Mouse (Mus musculus): ENCODE data around the gene Lrrc30. TPM values are rescaled to one million over a fixed set of nuclear protein-coding genes. Genes with fewer than 3 reads are reported as not detected.
A peak's percentile ranks its signal among the peaks of the same experiment; 100 is the strongest.

The Lrrc30 gene
- polyA plus RNA-seq (2015; fragmentation: Nextera tagmentation; extraction: Ambion mirVana): not detected in 2 replicates

DNA sequence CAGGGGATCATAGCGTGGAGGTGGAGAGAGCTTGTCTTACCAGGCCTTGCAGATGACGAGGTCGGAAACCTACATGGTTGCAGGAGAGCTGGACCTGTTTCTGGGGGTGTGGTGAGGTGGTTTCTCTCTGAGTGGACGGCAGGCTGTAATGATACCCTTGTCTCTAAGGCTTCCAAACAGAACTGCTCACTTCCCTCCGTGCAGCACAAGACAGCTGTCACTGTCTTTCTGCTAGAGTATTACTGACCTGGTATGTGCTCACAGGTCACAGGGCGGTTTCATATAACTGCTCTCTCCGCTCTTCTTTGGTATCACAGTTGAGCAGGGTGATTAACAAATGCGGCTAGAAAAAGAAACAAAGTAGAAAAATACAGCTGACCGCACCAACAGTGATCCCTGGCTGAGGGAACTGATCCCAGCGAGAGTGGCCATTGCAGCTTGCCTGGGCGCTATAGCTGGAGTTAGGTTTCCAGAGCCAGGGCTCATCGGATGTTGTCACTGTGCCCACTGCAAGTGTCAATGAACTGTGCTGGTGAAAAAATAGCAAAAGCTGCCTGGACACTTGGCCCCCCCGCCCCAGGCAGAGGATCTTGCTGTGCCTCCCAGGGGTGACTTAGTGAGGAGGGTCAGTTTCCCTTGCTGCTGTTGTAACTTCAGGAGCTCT lies at the start of gene Lrrc30:
TSS of gene Lrrc30 (minus strand) at position 48 of the 664 bp plus-strand sequence.
- no peaks in the 10 kb centered on the region for H3K9me3 ChIP-seq
- no peak within 1 kb of the TSS for H3K4me2 ChIP-seq
- no peak for ATAC-seq (ENCODE audit: extremely low read depth, insufficient number of reproducible peaks, low FRiP score, low TSS enrichment)
- peaks cover 3% of the 10 kb centered on the region for H3K27me3 ChIP-seq (replicated peaks)
- no peaks in the 10 kb centered on the region for H3K36me3 ChIP-seq
- 66% methylated on average over 13 of the region's 13 CpGs for WGBS
- H3K4me3 ChIP-seq: no peak within 1 kb of the TSS
- H3K27ac ChIP-seq (replicated peaks): no peak within 1 kb of the TSS
- H3K4me1 ChIP-seq: peaks cover 13% of the 10 kb centered on the region
- no peak within 1 kb of the TSS for H3K9ac ChIP-seq

DNA sequence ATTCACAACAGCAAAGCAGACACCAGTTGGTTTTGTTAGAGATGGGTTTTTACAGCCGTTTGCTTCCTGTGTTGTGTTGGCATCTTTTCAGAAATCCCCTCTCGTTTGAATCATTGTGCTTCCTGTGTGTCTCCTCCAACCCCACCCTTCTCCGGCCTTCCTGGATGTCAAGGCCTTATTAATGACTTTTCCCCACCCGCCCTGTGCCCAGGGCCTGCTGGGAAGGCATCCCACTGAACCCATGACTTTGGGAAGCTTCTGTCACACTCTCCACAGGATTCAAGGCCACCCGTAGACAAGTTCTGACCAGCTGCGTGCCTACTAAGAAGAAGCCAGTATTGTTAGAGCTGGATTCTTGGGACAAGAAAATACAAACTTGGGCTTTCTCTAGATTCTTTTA lies 48.6 kb upstream of the Lrrc30 start:
- H3K9me3 ChIP-seq: no peaks in the 10 kb centered on the region
- H3K27me3 ChIP-seq (replicated peaks): no peaks in the 10 kb centered on the region
- no peaks in the 10 kb centered on the region for H3K36me3 ChIP-seq
- H3K27ac ChIP-seq (replicated peaks): no peak overlapping the region
- 62% methylated on average over 6 of the region's 6 CpGs for WGBS
- no peaks in the 10 kb centered on the region for H3K4me1 ChIP-seq
- no peak for ATAC-seq (ENCODE audit: extremely low read depth, insufficient number of reproducible peaks, low FRiP score, low TSS enrichment)
- no peak overlapping the region for H3K9ac ChIP-seq
- H3K4me3 ChIP-seq: no peak overlapping the region
- H3K4me2 ChIP-seq: no peak overlapping the region

DNA sequence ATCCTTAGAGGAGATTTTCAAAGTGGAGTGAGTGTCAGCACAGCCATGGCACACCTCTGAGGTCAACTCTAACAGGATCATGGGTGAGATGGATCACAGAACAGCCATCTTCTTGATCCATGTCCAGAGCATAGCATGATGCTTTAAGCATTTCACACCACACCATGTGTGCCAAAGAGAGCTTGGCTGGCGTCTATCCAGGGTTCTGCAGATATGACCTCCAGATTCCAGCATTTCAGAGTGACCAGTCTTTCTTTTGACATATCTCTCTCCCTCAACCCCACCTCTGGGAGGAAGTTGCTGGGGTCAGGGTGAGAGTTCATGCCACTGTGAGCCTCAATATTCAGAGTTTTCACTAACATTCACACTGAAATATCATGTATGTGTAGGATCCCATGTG lies 46.1 kb upstream of the Lrrc30 start:
- no peaks in the 10 kb centered on the region for H3K4me1 ChIP-seq
- ATAC-seq (ENCODE audit: extremely low read depth, insufficient number of reproducible peaks, low FRiP score, low TSS enrichment): no peak
- no peak overlapping the region for H3K27ac ChIP-seq (replicated peaks)
- no peak overlapping the region for H3K4me2 ChIP-seq
- no peaks in the 10 kb centered on the region for H3K9me3 ChIP-seq
- no peak overlapping the region for H3K4me3 ChIP-seq
- 58% methylated on average over 1 of the region's 1 CpGs for WGBS
- no peaks in the 10 kb centered on the region for H3K36me3 ChIP-seq
- H3K9ac ChIP-seq: no peak overlapping the region
- no peaks in the 10 kb centered on the region for H3K27me3 ChIP-seq (replicated peaks)

DNA sequence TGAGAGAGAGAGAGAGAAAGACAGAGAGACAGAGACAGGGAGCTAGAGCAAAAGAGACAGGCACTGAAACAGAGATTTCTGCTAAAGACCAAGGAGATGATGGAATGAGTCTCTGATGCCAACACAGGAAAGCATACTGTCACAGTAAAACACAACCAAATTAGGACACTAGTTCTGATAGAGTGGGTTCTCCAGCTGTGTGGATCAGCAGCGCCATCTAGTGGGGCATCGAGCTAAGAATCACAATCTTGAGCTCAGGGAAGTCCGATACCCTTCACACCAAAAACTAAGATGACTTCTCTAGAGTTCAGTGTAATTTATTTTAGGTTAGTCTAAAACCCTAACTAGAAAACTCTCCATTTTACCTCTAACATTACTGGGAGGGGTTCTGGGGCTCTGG lies 35.5 kb upstream of the Lrrc30 start:
- no peaks in the 10 kb centered on the region for H3K27me3 ChIP-seq (replicated peaks)
- no peak overlapping the region for H3K27ac ChIP-seq (replicated peaks)

DNA sequence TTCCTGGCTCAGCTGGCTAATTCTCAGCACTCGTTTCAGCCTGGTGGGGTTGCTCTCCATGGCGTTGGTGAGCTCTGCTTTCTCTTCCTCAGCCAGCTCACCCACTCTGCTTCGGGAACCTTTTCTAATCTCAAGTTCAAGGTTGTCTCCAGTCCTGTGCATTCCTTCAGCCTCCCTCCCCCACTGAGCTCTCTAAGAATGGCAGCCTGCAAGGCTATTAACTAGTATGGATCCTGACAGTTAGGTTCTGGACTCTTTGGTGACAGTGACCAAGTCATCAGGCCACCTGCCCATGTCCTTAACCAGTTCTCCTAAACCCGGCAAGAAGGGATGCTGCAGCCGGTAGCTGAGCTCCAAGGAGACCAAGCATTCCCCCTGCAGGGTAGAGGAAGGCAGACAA lies 34.5 kb upstream of the Lrrc30 start:
- no peak for ATAC-seq (ENCODE audit: extremely low read depth, insufficient number of reproducible peaks, low FRiP score, low TSS enrichment)

More for the DNA sequence above, 35.5 kb upstream of the Lrrc30 start:
- 11% methylated on average over 3 of the region's 3 CpGs for WGBS
- no peak overlapping the region for H3K9ac ChIP-seq
- ATAC-seq (ENCODE audit: extremely low read depth, insufficient number of reproducible peaks, low FRiP score, low TSS enrichment): no peak
- H3K36me3 ChIP-seq: no peaks in the 10 kb centered on the region
- no peak overlapping the region for H3K4me3 ChIP-seq
- no peaks in the 10 kb centered on the region for H3K9me3 ChIP-seq
- H3K4me2 ChIP-seq: no peak overlapping the region
- no peaks in the 10 kb centered on the region for H3K4me1 ChIP-seq

DNA sequence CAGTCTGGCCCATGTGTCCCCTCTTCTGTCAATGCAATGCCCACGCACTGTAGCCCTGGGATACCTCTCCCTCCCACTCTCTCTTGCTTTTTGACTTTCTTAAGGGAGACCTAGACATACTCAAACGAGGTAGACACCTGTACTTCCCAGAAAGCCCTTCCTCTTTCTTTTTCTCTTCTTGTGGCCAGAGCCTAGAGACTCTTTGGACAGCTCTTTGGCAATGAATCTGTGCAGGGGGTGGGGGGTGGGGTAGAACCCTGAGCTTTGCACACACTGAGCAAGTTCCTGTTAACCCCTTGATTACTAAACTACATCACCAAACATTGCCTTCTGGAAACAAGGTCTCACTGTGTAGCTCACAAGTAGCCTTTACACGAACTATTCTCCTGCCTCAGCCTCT lies 31.8 kb upstream of the Lrrc30 start:
- Histone ChIP-seq H3K4me2 (no peak overlapping the region), H3K27me3 (replicated peaks) (no peaks in the 10 kb centered on the region), H3K4me1 (no peaks in the 10 kb centered on the region), H3K9ac (no peak overlapping the region), H3K4me3 (no peak overlapping the region), H3K36me3 (no peaks in the 10 kb centered on the region), H3K27ac (replicated peaks) (no peak overlapping the region), H3K9me3 (no peaks in the 10 kb centered on the region)
- no peak for ATAC-seq (ENCODE audit: extremely low read depth, insufficient number of reproducible peaks, low FRiP score, low TSS enrichment)
- 65% methylated on average over 3 of the region's 3 CpGs for WGBS

More for the DNA sequence above, 34.5 kb upstream of the Lrrc30 start:
- Histone ChIP-seq H3K4me3 (no peak overlapping the region), H3K9me3 (no peaks in the 10 kb centered on the region), H3K4me2 (no peak overlapping the region), H3K27me3 (replicated peaks) (no peaks in the 10 kb centered on the region), H3K9ac (peak overlapping the region; percentile 5; the same call in 1 of the 2 replicates), H3K36me3 (no peaks in the 10 kb centered on the region), H3K27ac (replicated peaks) (no peak overlapping the region), H3K4me1 (no peaks in the 10 kb centered on the region)
- 28% methylated on average over 5 of the region's 5 CpGs for WGBS

DNA sequence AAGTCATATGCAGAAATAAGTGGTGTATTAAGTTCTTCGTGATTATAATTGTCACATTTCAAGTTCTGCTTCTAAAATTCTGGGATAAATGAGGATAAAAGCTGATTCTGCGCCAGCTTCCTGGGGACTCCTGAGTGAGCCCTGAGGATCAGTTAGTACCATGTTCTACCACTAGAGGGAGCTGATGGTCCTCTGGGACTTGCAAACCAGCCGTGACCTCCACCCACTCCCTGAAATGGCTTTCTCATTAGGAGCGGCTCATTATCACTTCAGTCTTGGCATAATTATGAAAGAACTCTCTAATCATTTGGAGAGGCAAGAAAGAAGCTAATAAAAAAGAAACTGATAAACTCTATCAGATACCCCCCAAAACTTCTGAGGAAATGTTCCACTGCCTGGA lies 19.0 kb upstream of the Lrrc30 start:
- Histone ChIP-seq H3K36me3 (no peaks in the 10 kb centered on the region), H3K4me1 (no peaks in the 10 kb centered on the region), H3K9ac (no peak overlapping the region), H3K9me3 (no peaks in the 10 kb centered on the region), H3K27ac (replicated peaks) (no peak overlapping the region), H3K27me3 (replicated peaks) (peaks cover 4% of the 10 kb centered on the region; the same call in 1 of the 2 replicates), H3K4me3 (no peak overlapping the region), H3K4me2 (no peak overlapping the region)
- WGBS: 15% methylated on average over 4 of the region's 4 CpGs
- no peak for ATAC-seq (ENCODE audit: extremely low read depth, insufficient number of reproducible peaks, low FRiP score, low TSS enrichment)

DNA sequence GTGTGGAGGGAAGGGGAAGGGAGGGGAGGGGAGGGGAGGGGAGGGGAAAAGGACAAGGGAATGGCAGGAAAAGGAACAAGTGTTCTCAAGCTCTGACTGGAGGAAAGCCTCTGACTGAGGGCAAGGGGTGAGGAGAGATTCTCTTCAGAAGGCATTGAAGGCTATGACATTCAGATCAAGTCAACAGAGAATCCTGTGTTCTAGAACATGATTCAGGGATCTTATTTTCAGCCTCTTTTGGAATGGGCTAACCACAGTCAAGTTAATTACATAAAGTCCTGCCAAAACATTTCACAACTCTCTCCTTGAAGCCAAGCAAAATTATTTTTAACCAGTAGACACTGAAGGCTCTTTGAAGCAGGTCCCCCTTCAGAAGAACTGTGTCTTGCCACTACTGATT lies 9.1 kb upstream of the Lrrc30 start:
- H3K27me3 ChIP-seq (replicated peaks): no peaks in the 10 kb centered on the region
- peaks cover 7% of the 10 kb centered on the region for H3K4me1 ChIP-seq
- no peak for ATAC-seq (ENCODE audit: extremely low read depth, insufficient number of reproducible peaks, low FRiP score, low TSS enrichment)
- H3K9ac ChIP-seq: no peak overlapping the region
- H3K4me2 ChIP-seq: no peak overlapping the region
- no peaks in the 10 kb centered on the region for H3K36me3 ChIP-seq
- no peak overlapping the region for H3K4me3 ChIP-seq
- peaks cover 7% of the 10 kb centered on the region for H3K9me3 ChIP-seq
- H3K27ac ChIP-seq (replicated peaks): no peak overlapping the region

DNA sequence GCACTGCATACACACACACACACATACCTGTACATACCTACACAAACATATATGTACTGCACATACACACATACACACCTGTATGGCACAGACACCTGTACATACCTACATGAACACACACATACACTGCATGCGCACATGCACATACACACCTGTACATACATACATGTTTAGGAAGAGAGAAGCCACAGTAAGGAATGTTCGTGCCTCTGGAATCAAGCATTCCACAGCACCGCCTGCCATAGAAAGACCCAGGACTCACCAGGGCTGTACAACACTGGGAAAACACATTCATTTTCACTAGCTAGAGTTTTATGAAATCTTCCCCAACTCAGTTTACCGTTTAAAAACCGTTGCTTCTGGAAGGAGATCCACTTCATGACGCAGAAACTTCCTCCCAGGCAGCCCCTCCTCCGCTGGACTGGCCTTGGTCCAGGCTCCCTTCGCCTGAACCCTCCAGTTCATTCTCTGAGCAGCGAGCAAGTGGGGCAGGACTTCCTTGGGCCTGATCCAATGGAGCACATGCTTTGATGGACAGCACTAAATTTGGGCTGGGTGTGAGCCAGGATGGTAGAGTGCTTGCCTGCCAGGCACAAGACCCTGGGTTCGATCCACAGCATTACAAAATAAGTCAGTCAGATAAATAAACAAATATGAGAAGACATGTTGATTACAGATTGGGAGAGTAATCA lies 5.7 kb upstream of the Lrrc30 start:
- Histone ChIP-seq H3K36me3 (no peaks in the 10 kb centered on the region), H3K4me3 (no peak overlapping the region), H3K9me3 (no peaks in the 10 kb centered on the region), H3K4me1 (peaks cover 7% of the 10 kb centered on the region), H3K4me2 (no peak overlapping the region), H3K27ac (replicated peaks) (no peak overlapping the region), H3K9ac (no peak overlapping the region), H3K27me3 (replicated peaks) (no peaks in the 10 kb centered on the region; the same call in 1 of the 2 replicates)
- ATAC-seq (ENCODE audit: extremely low read depth, insufficient number of reproducible peaks, low FRiP score, low TSS enrichment): no peak
- WGBS: 57% methylated on average over 10 of the region's 10 CpGs

DNA sequence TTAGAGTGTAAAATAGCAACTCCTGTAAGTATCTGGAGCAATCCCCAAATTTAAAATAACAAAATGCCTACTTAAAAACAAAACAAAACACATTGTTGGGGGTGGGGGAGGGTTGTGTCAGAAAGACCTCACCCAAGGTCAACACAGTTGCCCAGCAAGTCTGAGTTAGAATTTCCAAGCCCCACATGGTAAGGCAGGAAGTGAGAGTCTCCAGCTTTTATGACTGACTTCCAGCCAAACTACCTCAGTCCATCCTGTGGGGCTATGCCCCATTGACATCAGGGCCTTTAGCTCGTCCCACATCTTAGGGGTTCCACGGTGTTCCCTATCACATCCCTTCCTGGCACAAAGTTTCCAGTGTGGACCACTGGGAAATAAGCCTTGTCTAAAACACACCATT lies 4.4 kb upstream of the Lrrc30 start:
- Histone ChIP-seq H3K4me1 (peaks cover 7% of the 10 kb centered on the region), H3K27me3 (replicated peaks) (no peaks in the 10 kb centered on the region; the same call in 1 of the 2 replicates), H3K27ac (replicated peaks) (no peak overlapping the region), H3K4me3 (no peak overlapping the region), H3K9ac (no peak overlapping the region), H3K9me3 (no peaks in the 10 kb centered on the region), H3K4me2 (no peak overlapping the region), H3K36me3 (no peaks in the 10 kb centered on the region)
- 78% methylated on average over 2 of the region's 2 CpGs for WGBS
- ATAC-seq (ENCODE audit: extremely low read depth, insufficient number of reproducible peaks, low FRiP score, low TSS enrichment): no peak

DNA sequence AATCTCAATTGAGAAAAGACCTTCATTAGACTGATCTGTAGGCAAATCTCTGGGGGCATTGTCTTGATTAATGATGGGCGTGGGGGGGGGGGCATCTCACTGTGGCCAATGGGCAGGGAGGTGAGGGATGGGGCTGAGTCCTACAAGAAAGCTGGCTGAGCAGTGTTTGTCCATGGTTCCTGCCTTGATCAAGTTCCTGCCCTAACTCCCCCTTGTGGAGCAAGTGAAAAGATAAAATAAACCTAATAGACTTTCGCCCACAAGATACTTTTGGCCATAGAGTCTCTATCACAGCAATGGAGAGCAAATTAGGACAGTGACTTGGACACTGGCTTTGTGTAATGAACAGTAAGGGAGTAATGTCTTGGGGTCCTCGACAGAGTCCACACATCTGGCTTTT lies 3.8 kb upstream of the Lrrc30 start:
- WGBS: 66% methylated on average over 3 of the region's 3 CpGs

DNA sequence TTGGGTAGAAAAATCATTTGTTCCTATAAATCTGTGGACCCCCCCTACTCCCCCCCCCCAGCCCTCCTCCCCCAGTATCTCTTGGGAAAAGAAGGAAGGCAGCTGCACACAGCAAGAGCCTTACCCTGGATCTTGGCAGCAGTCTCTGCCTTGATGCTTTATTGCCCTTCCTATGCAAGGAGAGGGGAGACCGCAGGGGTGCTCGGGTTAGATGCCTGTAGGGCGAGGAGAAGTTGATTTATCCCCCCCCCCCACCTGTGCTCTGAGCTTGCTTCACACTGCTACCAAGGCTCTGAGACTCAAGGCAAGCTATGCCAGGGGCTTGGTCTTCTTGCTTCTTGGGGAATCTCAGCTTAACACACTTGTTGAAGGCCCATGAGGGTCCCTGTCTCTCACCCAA lies 2.8 kb downstream of the Lrrc30 start:
- H3K27ac ChIP-seq (replicated peaks): peak overlapping the region; percentile 46
- H3K9ac ChIP-seq: no peak overlapping the region
- no peak overlapping the region for H3K4me3 ChIP-seq
- ATAC-seq (ENCODE audit: extremely low read depth, insufficient number of reproducible peaks, low FRiP score, low TSS enrichment): no peak
- WGBS: 78% methylated on average over 3 of the region's 3 CpGs
- peaks cover 13% of the 10 kb centered on the region for H3K4me1 ChIP-seq
- H3K36me3 ChIP-seq: no peaks in the 10 kb centered on the region
- peak overlapping the region; percentile 33; the same call in 1 of the 2 replicates for H3K4me2 ChIP-seq
- H3K27me3 ChIP-seq (replicated peaks): peaks cover 3% of the 10 kb centered on the region
- no peaks in the 10 kb centered on the region for H3K9me3 ChIP-seq

More for the DNA sequence above, 3.8 kb upstream of the Lrrc30 start:
- H3K4me3 ChIP-seq: no peak overlapping the region
- no peak overlapping the region for H3K4me2 ChIP-seq
- no peak overlapping the region for H3K9ac ChIP-seq
- no peak overlapping the region for H3K27ac ChIP-seq (replicated peaks)
- peaks cover 7% of the 10 kb centered on the region for H3K4me1 ChIP-seq
- H3K9me3 ChIP-seq: no peaks in the 10 kb centered on the region
- ATAC-seq (ENCODE audit: extremely low read depth, insufficient number of reproducible peaks, low FRiP score, low TSS enrichment): no peak
- peaks cover 3% of the 10 kb centered on the region for H3K27me3 ChIP-seq (replicated peaks)
- H3K36me3 ChIP-seq: no peaks in the 10 kb centered on the region

Measured in heart, embryonic 13.5 days (tissue).